Mouse (Mus musculus): ENCODE measurements at regions not wholly inside any gene's neighbourhood (a gene's known extent, or its start where the extent isn't known, plus 50 kb on each side); places are given as distances from the start of the nearest gene placed in this dataset.

GRCm38 (mm10) chr19:28087607-28088546 is 76.9 kb upstream of the Rfx3 start:
- TF ChIP-seq TAL1 (conservative IDR thresholded peaks at IDR 0.05; ENCODE audit: low read depth, low read length) (no peak), GATA2 (IDR thresholded peaks at IDR 0.05; ENCODE audit: borderline replicate concordance, low read depth, low read length) (no peak), CTCF (IDR thresholded peaks at IDR 0.05; ENCODE audit: low read depth, low read length) (no peak), GATA1 (IDR thresholded peaks at IDR 0.05; ENCODE audit: borderline replicate concordance, low read length) (no peak), POLR2AphosphoS5 (IDR thresholded peaks at IDR 0.05; ENCODE audit: insufficient replicate concordance, low read depth, low read length) (no peak)
- no peak for DNase-seq (ENCODE audit: low spot score)
- Histone ChIP-seq H3K9me3 (replicated peaks) (no peaks in the 10 kb centered on the region), H3K4me3 (ENCODE audit: low read depth, low read length) (no peak overlapping the region), H3K36me3 (replicated peaks) (no peaks in the 10 kb centered on the region), H3K4me1 (ENCODE audit: insufficient read depth, low read depth, low read length) (no peaks in the 10 kb centered on the region), H3K27me3 (ENCODE audit: insufficient read depth, low read length) (peaks cover 4% of the 10 kb centered on the region; the same call in 1 of the 2 replicates)
- no peak for ATAC-seq (ENCODE audit: extremely low read depth, insufficient number of reproducible peaks, low FRiP score, poor library complexity, severe bottlenecking)

GRCm38 (mm10) chr19:28070386-28070785 is 59.4 kb upstream of the Rfx3 start:
- no peaks in the 10 kb centered on the region; the same call in 1 of the 2 replicates for H3K27me3 ChIP-seq (ENCODE audit: insufficient read depth, low read length)
- no peaks in the 10 kb centered on the region for H3K4me1 ChIP-seq (ENCODE audit: insufficient read depth, low read depth, low read length)
- no peak overlapping the region for H3K4me3 ChIP-seq (ENCODE audit: low read depth, low read length)
- H3K9me3 ChIP-seq (replicated peaks) = no peaks in the 10 kb centered on the region
- no peaks in the 10 kb centered on the region for H3K36me3 ChIP-seq (replicated peaks)
- no peak for TF ChIP-seq GATA1 (IDR thresholded peaks at IDR 0.05; ENCODE audit: borderline replicate concordance, low read length)
- TF ChIP-seq GATA2 (IDR thresholded peaks at IDR 0.05; ENCODE audit: borderline replicate concordance, low read depth, low read length) = no peak
- TF ChIP-seq POLR2AphosphoS5 (IDR thresholded peaks at IDR 0.05; ENCODE audit: insufficient replicate concordance, low read depth, low read length) = no peak
- no peak for TF ChIP-seq TAL1 (conservative IDR thresholded peaks at IDR 0.05; ENCODE audit: low read depth, low read length)
- TF ChIP-seq CTCF (IDR thresholded peaks at IDR 0.05; ENCODE audit: low read depth, low read length) = no peak
- no peak for DNase-seq (ENCODE audit: low spot score)
- ATAC-seq (ENCODE audit: extremely low read depth, insufficient number of reproducible peaks, low FRiP score, poor library complexity, severe bottlenecking) = no peak

Data from G1E (cell line).